ENCODE assay signal across 8 mouse cellular contexts in the genomic region with DNA sequence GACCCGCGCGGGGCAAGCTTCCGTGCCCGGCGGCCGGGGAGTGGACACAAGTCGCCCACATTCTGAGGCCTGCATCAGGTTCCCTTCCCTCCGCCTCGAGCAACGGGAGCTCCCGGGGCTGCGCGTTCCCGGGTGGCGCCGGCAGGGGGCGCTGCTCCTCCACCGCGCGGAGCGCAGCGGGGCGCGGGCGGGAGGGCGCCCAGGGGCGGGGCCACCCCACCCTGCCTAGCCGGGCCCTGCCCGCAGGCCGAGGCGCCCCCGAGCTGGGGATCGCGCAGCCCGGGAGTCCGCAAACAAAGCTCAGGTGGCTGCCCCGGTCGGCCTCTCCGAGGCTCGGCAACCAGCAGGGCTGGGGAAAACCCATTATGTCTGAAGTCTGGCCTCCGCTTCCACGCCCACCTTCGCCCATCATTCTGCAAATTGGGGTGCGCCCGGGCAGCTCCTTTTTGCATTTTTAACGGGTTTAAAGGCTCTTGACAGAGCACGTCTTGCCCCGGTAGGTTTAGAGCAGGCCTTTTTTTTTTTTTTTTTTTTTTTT. TPM values are rescaled to one million over a fixed set of nuclear protein-coding genes. Genes with fewer than 3 reads are reported as not detected.
DNase-seq lines count a peak whose midpoint lies in the region; ATAC-seq lines count a peak whose summit lies in the region.

No protein-coding gene starts in this region.

- H3K36me3 ChIP-seq in hindbrain, embryonic 12.5 days = peaks cover 16% of the 10 kb centered on the region

- H3K4me1 ChIP-seq in hindbrain, embryonic 12.5 days = peaks cover 4% of the 10 kb centered on the region

- H3K4me3 ChIP-seq in hindbrain, embryonic 12.5 days = peak overlapping the region; percentile 99

- no peaks in the 10 kb centered on the region for H3K9me3 ChIP-seq in hindbrain, embryonic 12.5 days (replicated peaks)

- H3K27ac ChIP-seq in hindbrain, embryonic 12.5 days = peak overlapping the region; percentile 100

- no peaks in the 10 kb centered on the region for H3K27me3 ChIP-seq in hindbrain, embryonic 12.5 days

- peak; percentile 61 for ATAC-seq in hindbrain, embryonic 12.5 days (ENCODE audit: low FRiP score)

- peak overlapping the region; percentile 77 for H3K4me2 ChIP-seq in hindbrain, embryonic 12.5 days (replicated peaks)

- WGBS in hindbrain, embryonic 12.5 days = under 1% methylated on average over 44 of the region's 49 CpGs

- H3K9ac ChIP-seq in hindbrain, embryonic 12.5 days = peak overlapping the region; percentile 100

- DNase-seq in NIH3T3 (ENCODE audit: low read depth) = peak; percentile 97
- peak; percentile 89 for DNase-seq in cerebellum, adult 9-11 months
- DNase-seq in frontal cortex, postnatal 10 days (ENCODE audit: low spot score in 2 of 2) = peak; percentile 80 to 91
- peak; percentile 93 to 95 for DNase-seq in layer of hippocampus, postnatal 14 days (ENCODE audit: low spot score in 2 of 2)
- DNase-seq in lung, postnatal 10 days = peak; percentile 94
- DNase-seq in ovary, postnatal 14 days (ENCODE audit: low spot score) = peak; percentile 97
- DNase-seq in thymus, postnatal 10 days (ENCODE audit: low spot score in 2 of 2) = peak; percentile 88 to 97

RNA-seq across cellular contexts. Expression of gene Marcks, which starts 1.7 kb away (rescaled TPM):
- 338 and 368 TPM in 2 replicates for polyA plus RNA-seq in hindbrain, embryonic 12.5 days (2016; fragmentation: Nextera tagmentation; extraction: Ambion mirVana)
- total RNA-seq in layer of hippocampus, postnatal 14 days (2021) = 100 to 1,000 TPM; 208 to 214 TPM

Comparison
In these comparisons a context has a peak if more than half of its experiments do, and no peak if none do; other contexts are left out.
1. Peak in every context shown above with its lines: DNase-seq, ATAC-seq, H3K4me3 ChIP-seq and H3K27ac ChIP-seq.